Mouse (Mus musculus): ENCODE data around the gene Dmxl2.

DNA sequence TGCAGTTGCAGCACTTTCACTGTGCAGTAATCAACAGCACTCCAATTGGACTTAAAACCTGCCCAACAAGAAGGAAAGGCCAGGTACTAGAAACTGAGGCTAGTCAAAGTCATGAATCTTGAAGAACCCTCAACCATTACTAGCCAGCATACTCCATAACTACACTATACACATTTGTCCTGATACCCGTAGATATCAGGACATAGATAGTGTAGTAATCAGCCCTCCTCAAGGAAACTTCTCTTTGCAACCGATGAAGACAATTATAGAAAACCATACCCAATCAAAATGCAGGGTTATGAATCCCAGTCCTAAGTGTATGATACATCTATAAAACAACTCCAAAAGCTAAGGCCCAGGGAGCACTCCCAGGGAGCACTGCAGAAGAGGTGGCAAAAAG is 16.5 kb downstream of the Dmxl2 start:
- TF ChIP-seq CTCF (IDR thresholded peaks at IDR 0.05; ENCODE audit: insufficient read depth, low read depth, low read length), result no peak
- no peak for TF ChIP-seq POLR2A (IDR thresholded peaks at IDR 0.05; ENCODE audit: insufficient read depth, low read depth, low read length)
